Mouse (Mus musculus): ENCODE measurements at regions not wholly inside any gene's neighbourhood (a gene's known extent, or its start where the extent isn't known, plus 50 kb on each side); places are given as distances from the start of the nearest gene placed in this dataset.

DNA sequence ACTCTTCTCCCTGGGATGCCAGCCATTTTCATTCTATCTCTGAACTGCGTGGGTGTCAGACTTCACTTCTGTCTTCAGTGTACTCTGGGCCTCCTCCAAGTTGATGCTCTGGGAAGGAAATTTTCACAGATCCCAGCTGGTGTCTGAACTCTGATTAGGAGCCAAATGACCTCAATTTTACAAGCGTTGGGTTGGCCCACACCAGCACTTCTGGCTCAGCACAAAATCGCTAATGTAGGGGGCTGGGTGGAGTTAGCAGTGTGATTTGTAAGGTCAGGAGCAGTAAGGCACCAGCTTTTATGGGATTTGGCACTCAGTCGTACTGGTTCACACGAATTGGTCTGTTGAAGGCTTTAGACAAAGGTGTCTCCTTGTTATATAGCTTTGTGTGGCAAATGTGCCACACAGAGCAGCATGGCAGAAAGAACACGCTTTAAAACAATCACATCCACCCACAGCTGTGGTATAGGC lies 576.3 kb upstream of the Kdm8 start:
- Histone ChIP-seq H3K9ac (no peak overlapping the region), H3K4me3 (replicated peaks; ENCODE audit: low read length) (no peak overlapping the region), H3K36me3 (replicated peaks; ENCODE audit: control insufficient read depth, insufficient read depth) (no peaks in the 10 kb centered on the region), H3K9me3 (ENCODE audit: control insufficient read depth, low read length) (0 out of 2 replicates have a peak, but pooled peaks cover 7% of the 10 kb centered on the region), H3K27ac (no peak overlapping the region), H3K4me2 (replicated peaks) (no peak overlapping the region), H3K4me1 (replicated peaks; ENCODE audit: control insufficient read depth, insufficient read depth, low read length) (no peaks in the 10 kb centered on the region), H3K27me3 (ENCODE audit: control insufficient read depth, insufficient read depth, low read length) (no peaks in the 10 kb centered on the region)
- ATAC-seq (ENCODE audit: low FRiP score), result peak; percentile 27; the same call in 1 of the 2 replicates
- peak; percentile 56 for DNase-seq (ENCODE audit: low spot score)
- 56% methylated on average over 6 of the region's 6 CpGs for WGBS

DNA sequence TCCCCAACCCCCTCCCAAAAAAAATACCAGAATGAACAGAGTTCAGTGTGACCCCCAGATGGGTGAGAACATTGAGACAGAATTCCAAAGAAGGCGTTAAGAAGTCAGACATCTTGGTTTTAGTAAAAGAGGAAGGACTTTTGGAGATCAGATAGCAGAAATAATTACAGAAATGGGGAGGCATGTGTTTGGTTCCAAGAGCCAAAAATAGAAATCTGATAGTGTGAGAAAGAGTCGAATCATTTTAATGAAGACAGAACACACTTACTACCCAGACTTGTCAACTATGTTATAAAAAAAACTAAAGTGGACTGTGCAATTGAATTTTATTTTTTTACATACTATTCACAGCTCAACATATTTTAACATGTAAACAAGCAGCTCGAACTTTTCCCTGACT lies 575.9 kb upstream of the Kdm8 start:
- H3K4me2 ChIP-seq (replicated peaks), result no peak overlapping the region
- no peak for DNase-seq (ENCODE audit: low spot score)
- WGBS, result 79% methylated on average over 3 of the region's 3 CpGs
- no peak overlapping the region for H3K9ac ChIP-seq
- no peaks in the 10 kb centered on the region for H3K36me3 ChIP-seq (replicated peaks; ENCODE audit: control insufficient read depth, insufficient read depth)
- no peaks in the 10 kb centered on the region for H3K4me1 ChIP-seq (replicated peaks; ENCODE audit: control insufficient read depth, insufficient read depth, low read length)
- no peak for ATAC-seq (ENCODE audit: low FRiP score)
- H3K9me3 ChIP-seq (ENCODE audit: control insufficient read depth, low read length), result 0 out of 2 replicates have a peak, but pooled peaks cover 3% of the 10 kb centered on the region
- H3K27me3 ChIP-seq (ENCODE audit: control insufficient read depth, insufficient read depth, low read length), result no peaks in the 10 kb centered on the region
- H3K4me3 ChIP-seq (replicated peaks; ENCODE audit: low read length), result no peak overlapping the region
- H3K27ac ChIP-seq, result no peak overlapping the region

DNA sequence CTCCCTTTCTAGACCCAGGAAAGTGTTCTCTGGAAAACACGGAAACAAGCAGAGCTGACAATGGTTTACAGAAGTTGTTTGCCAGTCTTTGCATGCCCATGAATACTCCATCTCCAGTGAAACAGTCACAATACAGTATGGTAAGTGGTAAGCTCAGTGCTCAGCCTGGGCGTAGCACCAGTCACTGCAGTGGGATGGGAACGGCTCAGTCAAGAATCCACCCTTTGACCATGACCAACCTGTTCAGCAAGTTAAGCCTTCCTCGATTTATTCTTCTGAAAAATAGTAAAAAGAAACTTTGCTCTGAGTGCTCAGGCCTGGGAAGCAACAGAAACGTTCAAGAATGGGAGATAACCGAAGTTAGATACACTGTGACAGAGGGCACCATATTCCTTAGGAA lies 563.7 kb upstream of the Kdm8 start:
- no peak for DNase-seq (ENCODE audit: low spot score)
- Histone ChIP-seq H3K9me3 (ENCODE audit: control insufficient read depth, low read length) (no peaks in the 10 kb centered on the region), H3K27me3 (ENCODE audit: control insufficient read depth, insufficient read depth, low read length) (no peaks in the 10 kb centered on the region), H3K9ac (no peak overlapping the region), H3K4me2 (replicated peaks) (no peak overlapping the region), H3K36me3 (replicated peaks; ENCODE audit: control insufficient read depth, insufficient read depth) (no peaks in the 10 kb centered on the region), H3K4me1 (replicated peaks; ENCODE audit: control insufficient read depth, insufficient read depth, low read length) (no peaks in the 10 kb centered on the region), H3K27ac (no peak overlapping the region), H3K4me3 (replicated peaks; ENCODE audit: low read length) (no peak overlapping the region)
- ATAC-seq (ENCODE audit: low FRiP score), result no peak
- WGBS, result 92% methylated on average over 6 of the region's 6 CpGs

DNA sequence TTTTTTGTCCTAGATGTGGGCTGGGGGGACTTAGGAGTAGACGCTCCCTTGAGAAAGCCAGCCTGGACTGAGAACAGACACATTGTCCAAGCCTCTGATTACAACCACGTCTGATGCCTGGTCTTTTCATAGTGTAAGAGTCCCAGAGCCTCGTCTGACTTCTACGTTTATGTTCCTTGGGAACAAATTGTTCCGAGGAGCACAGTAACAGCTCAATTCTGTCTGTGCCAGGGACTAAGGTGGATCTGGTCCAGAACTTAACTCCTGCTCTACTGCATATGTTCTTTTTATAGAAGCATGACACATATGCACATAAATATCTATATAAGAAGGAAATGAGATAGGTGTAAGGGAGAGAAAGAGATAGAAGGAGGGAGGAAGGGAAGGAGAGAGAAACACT lies 537.2 kb upstream of the Kdm8 start:
- Histone ChIP-seq H3K4me1 (replicated peaks; ENCODE audit: control insufficient read depth, insufficient read depth, low read length) (no peaks in the 10 kb centered on the region), H3K27ac (no peak overlapping the region), H3K27me3 (ENCODE audit: control insufficient read depth, insufficient read depth, low read length) (no peaks in the 10 kb centered on the region), H3K36me3 (replicated peaks; ENCODE audit: control insufficient read depth, insufficient read depth) (no peaks in the 10 kb centered on the region), H3K4me3 (replicated peaks; ENCODE audit: low read length) (no peak overlapping the region), H3K9ac (no peak overlapping the region), H3K4me2 (replicated peaks) (no peak overlapping the region), H3K9me3 (ENCODE audit: control insufficient read depth, low read length) (peaks cover 9% of the 10 kb centered on the region; the same call in 1 of the 2 replicates)
- DNase-seq (ENCODE audit: low spot score), result no peak
- WGBS, result 70% methylated on average over 5 of the region's 5 CpGs
- ATAC-seq (ENCODE audit: low FRiP score), result no peak

DNA sequence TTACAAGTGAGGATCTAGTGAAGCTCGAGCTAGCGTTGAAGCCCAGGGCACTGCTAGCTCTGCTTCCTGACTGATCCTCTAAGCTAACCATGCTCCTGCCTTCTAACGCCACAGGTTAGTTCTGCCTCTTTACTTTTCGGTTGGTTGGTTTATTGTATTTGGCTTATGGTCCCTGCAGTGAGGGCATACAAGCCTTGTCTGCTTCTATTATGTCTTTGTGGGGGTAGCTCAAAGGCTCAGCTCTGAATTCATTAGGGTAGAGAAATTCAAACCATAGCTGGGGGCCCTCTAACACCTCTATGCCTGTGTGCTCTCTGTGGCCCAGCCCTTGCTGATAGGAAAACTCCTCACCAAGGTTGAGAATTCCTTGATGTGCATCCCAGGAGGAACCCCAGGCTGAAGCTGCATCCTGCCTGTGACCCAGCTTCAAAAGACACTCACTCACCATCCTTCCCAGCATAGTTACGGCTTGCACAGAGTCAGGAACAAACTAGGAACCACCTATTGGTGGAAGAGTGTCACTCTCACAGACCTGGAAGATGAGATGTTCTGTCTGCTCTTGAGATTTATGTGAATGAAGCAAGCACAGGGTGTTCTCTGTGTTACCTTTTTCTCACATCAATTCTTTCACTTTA lies 536.7 kb upstream of the Kdm8 start:
- ATAC-seq (ENCODE audit: low FRiP score) (no peak), DNase-seq (ENCODE audit: low spot score) (no peak)
- Histone ChIP-seq H3K27ac (no peak overlapping the region), H3K9ac (no peak overlapping the region), H3K9me3 (ENCODE audit: control insufficient read depth, low read length) (peaks cover 9% of the 10 kb centered on the region; the same call in 1 of the 2 replicates), H3K27me3 (ENCODE audit: control insufficient read depth, insufficient read depth, low read length) (no peaks in the 10 kb centered on the region), H3K36me3 (replicated peaks; ENCODE audit: control insufficient read depth, insufficient read depth) (no peaks in the 10 kb centered on the region), H3K4me3 (replicated peaks; ENCODE audit: low read length) (no peak overlapping the region), H3K4me1 (replicated peaks; ENCODE audit: control insufficient read depth, insufficient read depth, low read length) (no peaks in the 10 kb centered on the region), H3K4me2 (replicated peaks) (no peak overlapping the region)
- WGBS, result 51% methylated on average over 5 of the region's 5 CpGs

DNA sequence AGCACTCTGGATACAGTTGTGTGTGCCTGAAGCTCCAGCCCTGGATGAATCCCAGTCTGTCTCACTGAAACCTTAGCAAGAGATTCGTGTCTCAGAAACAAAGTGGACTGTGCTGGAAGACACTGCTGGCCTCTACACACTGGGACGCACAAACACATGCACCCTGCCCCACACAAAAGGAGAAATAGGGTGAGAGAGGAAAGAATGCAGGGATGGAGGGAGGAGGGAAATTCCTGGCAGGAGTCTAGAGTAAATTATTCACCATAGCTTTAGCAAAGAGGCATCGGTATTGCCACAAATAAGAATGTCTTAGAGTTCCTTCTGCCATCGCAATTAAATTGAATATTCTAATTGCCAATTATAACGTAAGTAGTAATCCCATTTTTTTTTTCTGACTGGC lies 530.4 kb upstream of the Kdm8 start:
- Histone ChIP-seq H3K4me1 (replicated peaks; ENCODE audit: control insufficient read depth, insufficient read depth, low read length) (no peaks in the 10 kb centered on the region), H3K9me3 (ENCODE audit: control insufficient read depth, low read length) (peaks cover 9% of the 10 kb centered on the region; the same call in 1 of the 2 replicates), H3K36me3 (replicated peaks; ENCODE audit: control insufficient read depth, insufficient read depth) (no peaks in the 10 kb centered on the region), H3K9ac (no peak overlapping the region), H3K27ac (no peak overlapping the region), H3K4me3 (replicated peaks; ENCODE audit: low read length) (no peak overlapping the region), H3K4me2 (replicated peaks) (no peak overlapping the region), H3K27me3 (ENCODE audit: control insufficient read depth, insufficient read depth, low read length) (no peaks in the 10 kb centered on the region)
- 66% methylated on average over 5 of the region's 5 CpGs for WGBS
- ATAC-seq (ENCODE audit: low FRiP score), result no peak
- no peak for DNase-seq (ENCODE audit: low spot score)

DNA sequence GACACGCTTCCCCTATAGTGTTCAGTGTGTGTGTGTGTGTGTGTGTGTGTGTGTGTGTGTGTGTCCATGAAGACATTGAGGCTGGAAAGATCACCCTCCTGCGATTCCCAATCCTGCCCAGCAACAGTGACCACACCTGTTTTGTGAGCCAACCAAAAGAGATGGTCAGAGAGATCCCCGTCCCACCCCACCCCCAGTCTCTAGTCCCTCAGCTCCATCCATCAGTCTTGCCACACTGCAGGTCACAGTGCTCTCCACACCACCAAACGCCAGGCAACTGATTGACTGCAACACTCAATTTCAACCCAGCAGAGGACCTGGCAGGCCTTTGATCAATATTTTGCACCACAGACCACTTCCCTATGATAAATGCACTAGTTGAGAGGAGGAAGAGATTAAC lies 530.0 kb upstream of the Kdm8 start:
- no peak overlapping the region for H3K9ac ChIP-seq
- no peaks in the 10 kb centered on the region for H3K27me3 ChIP-seq (ENCODE audit: control insufficient read depth, insufficient read depth, low read length)
- no peak overlapping the region for H3K27ac ChIP-seq
- ATAC-seq (ENCODE audit: low FRiP score), result no peak
- no peak overlapping the region for H3K4me2 ChIP-seq (replicated peaks)
- 0 out of 2 replicates have a peak, but pooled peaks cover 5% of the 10 kb centered on the region for H3K9me3 ChIP-seq (ENCODE audit: control insufficient read depth, low read length)
- H3K36me3 ChIP-seq (replicated peaks; ENCODE audit: control insufficient read depth, insufficient read depth), result no peaks in the 10 kb centered on the region
- no peak for DNase-seq (ENCODE audit: low spot score)
- H3K4me1 ChIP-seq (replicated peaks; ENCODE audit: control insufficient read depth, insufficient read depth, low read length), result no peaks in the 10 kb centered on the region
- no peak overlapping the region for H3K4me3 ChIP-seq (replicated peaks; ENCODE audit: low read length)
- 77% methylated on average over 4 of the region's 4 CpGs for WGBS

DNA sequence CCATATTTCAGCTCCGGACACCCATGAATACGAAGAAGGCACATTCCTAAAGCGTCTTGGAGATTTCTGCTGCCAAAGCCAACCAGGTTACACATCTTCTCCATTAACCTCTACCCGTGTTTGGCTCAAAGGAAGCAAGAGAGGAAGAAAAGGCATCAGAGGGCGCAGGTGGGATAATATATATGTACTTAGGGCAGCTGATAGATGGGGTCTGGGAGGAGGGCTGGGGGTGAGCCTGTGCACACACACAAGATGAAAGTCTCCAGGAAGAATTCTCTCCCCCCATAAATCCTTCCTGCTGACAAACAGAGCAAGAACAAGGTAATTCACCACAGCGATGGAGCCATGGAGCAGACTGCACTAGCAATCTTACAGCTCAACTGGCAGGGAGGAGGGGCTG lies 529.5 kb upstream of the Kdm8 start:
- 71% methylated on average over 6 of the region's 6 CpGs for WGBS
- Histone ChIP-seq H3K27ac (no peak overlapping the region), H3K36me3 (replicated peaks; ENCODE audit: control insufficient read depth, insufficient read depth) (no peaks in the 10 kb centered on the region), H3K4me3 (replicated peaks; ENCODE audit: low read length) (no peak overlapping the region), H3K9ac (no peak overlapping the region), H3K4me1 (replicated peaks; ENCODE audit: control insufficient read depth, insufficient read depth, low read length) (no peaks in the 10 kb centered on the region), H3K9me3 (ENCODE audit: control insufficient read depth, low read length) (0 out of 2 replicates have a peak, but pooled peaks cover under 1% of the 10 kb centered on the region), H3K27me3 (ENCODE audit: control insufficient read depth, insufficient read depth, low read length) (no peaks in the 10 kb centered on the region), H3K4me2 (replicated peaks) (no peak overlapping the region)
- DNase-seq (ENCODE audit: low spot score) (no peak), ATAC-seq (ENCODE audit: low FRiP score) (no peak; the same call in 1 of the 2 replicates)

DNA sequence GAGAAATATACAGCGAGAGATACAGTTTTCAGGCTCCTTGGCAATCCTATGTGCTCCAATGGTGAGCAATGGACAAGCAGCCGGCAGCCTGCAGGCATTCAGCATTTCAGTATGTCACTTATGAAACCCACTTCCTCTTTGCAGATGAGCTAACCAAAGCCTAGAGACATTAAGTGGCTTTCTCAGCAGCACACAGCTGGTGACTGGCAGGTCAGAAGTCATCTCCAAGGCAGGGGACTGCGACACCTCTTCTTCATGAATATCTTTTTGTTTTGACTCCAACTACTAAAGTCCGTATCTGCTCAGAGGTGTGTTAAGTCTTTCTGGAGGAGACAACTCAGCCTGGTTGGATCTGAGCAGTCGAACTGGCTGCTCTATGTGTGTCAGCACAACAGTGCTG lies 528.8 kb upstream of the Kdm8 start:
- no peak overlapping the region for H3K4me3 ChIP-seq (replicated peaks; ENCODE audit: low read length)
- H3K9me3 ChIP-seq (ENCODE audit: control insufficient read depth, low read length), result no peaks in the 10 kb centered on the region
- no peaks in the 10 kb centered on the region for H3K4me1 ChIP-seq (replicated peaks; ENCODE audit: control insufficient read depth, insufficient read depth, low read length)
- no peak overlapping the region for H3K4me2 ChIP-seq (replicated peaks)
- no peak for DNase-seq (ENCODE audit: low spot score)
- H3K27ac ChIP-seq, result no peak overlapping the region
- no peak overlapping the region for H3K9ac ChIP-seq
- H3K27me3 ChIP-seq (ENCODE audit: control insufficient read depth, insufficient read depth, low read length), result no peaks in the 10 kb centered on the region
- H3K36me3 ChIP-seq (replicated peaks; ENCODE audit: control insufficient read depth, insufficient read depth), result no peaks in the 10 kb centered on the region
- 81% methylated on average over 5 of the region's 5 CpGs for WGBS
- no peak for ATAC-seq (ENCODE audit: low FRiP score)

Measured in hindbrain, embryonic 14.5 days (tissue).